Mouse (Mus musculus) urinary bladder, postnatal 4 days (tissue): ENCODE measurements around the gene Faf2.
A peak's percentile ranks its signal among the peaks of the same experiment; 100 is the strongest.
"Not testable (repeated sequence)": the region's sequence is repeated elsewhere in the genome, so short reads cannot be mapped to it uniquely, and the experiment has no call there.

Experiments used
- DNase-seq, 2 experiments: peaks; one replicate each; pipeline ENCODE4 v3.0.0; 2021 to 2022; ENCODE audit warnings: low spot score in 2 of 2

Gene Faf2

DNA sequence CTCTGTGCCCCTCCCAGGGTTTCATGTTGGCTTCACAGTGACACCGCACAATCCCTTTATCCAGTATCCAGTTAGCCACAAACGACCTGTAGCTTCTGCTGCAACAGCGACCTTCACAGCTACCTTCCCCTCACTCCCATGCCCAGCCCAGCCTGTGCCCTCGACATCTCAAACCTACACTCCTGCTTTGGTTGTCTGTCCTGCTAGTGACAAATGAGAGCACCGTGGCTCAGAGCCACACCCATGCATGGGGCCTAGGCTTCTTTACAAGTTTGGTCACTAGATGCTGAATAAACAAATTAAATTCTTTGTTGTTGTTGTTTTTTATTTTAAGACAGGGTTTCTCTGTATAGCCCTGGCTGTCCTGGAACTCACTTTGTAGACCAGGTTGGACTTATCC is 14.4 kb upstream of the Faf2 start:
- DNase-seq = no peak

DNA sequence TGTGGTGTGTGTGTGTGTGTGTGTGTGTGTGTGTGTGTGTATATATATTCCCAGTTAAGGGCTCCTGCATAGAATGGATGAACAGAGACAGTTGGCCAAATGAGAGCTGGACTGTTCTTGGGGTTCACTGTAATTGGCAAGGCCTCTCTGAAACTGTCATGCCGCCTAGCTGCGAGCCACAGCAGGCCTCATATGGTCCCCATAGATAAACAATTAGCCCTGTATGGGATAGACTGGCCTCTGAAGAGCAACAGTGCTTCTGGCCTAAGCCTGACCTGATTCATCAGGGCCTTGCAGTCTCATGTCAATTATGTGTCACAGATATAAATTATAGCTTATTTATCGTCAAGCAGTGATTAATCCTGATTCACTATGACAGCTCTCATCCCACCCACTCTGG is 13.6 kb upstream of the Faf2 start:
- no peak for DNase-seq

DNA sequence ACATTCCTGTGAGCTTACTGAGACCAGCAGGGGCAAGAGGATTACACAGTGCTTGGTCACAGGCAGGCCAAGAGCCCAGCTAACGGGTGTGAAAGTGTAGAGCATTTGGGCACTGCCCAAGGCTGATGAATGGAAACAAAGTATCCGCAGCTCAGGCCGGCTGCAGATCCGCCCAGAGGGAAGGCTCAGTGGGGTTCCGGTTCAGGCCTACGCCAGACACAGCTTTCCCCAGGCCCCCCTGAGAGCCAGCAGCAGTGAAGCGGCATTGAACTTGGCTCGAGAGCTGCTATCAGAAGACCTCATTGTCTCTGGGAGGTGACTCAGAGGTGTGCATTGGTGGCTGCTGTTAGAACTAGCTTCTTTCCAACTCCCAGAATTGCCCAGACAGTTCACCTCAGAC is 12.9 kb upstream of the Faf2 start:
- peak in 1 of 2 experiments; percentile 39 for DNase-seq

DNA sequence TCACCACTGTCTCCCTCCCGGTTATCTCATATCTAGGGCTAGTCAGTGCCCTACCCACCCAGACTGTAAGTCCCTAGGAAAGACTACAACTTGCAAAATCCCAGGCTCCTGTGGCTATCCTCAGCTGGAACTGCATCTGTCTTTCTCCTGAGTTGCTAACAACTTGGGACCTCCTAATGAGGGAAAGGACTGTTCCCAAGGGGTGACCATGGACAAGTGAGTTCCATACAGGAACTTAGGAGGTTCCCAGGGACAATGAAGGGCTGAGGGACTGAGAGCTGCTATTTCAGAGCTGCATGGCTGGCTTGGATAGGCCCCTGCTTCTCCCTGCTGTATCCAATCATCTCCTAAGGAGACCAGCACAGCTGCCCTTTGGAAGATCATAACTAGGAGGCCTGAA is 12.3 kb upstream of the Faf2 start:
- no peak for DNase-seq

DNA sequence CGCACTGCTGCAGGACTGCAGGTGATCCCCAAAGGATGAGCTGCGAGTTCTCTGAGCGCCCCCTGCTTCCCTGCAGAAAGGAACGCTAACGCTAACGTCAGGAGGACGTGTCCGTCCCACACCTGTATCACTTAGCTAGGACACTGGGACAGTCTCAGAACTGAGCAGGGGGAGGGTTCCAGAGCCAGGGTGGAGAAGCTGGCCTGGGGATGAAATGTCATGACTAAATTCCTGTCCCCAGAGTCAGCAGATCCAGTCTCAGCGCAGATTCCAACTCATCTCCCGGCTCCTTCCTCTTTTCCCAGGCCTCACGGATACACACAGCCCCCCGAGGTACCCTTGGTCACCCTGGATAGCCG is 11.0 kb upstream of the Faf2 start:
- DNase-seq = no peak

DNA sequence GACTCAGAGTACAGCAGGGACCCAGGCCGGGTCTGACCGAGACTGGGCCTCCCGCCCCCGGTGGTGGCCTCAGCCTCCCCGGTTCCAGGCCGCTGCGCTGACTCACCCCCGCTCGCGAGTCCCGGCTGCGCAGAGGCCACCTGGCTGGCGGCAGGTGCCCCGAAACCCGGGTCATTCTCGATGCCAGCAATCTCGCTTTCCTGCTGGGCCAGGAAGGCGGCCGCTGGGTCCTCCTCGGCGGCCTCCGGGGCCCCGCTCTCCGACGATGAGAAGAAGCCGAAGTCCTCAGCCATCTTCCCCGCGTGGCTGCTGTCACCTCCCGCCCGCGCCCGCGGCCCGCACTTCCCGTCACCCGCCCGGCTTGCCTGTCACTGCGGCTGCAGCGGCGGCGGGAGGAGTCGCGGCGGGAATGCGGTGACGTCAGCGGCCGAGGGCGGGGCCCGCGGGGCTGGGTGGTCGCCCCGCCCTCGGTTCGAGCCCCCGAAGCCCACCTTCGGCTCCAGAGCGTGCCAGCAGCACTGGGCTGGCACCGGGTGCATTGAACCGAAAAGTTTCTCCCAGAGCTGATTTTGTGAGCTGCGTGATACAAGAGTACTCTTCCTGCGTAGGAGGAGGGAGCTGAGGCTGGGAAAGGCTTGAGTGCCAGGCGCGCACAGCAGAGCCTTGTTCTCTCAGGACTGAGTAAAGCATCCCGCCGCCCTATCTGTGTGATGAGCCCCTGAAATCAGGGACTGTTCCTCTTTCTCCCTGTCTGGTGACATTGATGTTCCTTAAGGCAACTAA is 10.4 kb upstream of the Faf2 start, which contains the start of gene Cltb:
TSS of gene Cltb (minus strand) at position 373 of the 783 bp plus-strand sequence.
- peak; percentile 82 to 88 for DNase-seq

DNA sequence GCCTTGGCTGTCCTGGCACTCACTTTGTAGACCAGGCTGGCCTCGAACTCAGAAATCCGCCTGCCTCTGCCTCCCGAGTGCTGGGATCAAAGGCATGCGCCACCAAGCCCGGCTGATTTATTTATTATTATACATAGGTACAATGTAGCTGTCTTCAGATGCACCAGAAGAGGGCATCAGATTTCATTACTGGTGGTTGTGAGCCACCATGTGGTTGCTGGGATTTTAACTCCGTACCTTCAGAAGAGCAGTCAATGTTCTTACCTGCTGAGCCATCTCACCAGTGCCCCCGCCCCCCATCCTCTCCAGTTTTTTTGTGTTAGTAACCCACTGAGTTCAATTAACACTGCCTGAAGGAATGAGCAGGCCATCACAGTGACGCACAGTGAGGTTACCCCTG is 8.4 kb upstream of the Faf2 start:
- DNase-seq = not testable (repeated sequence)

DNA sequence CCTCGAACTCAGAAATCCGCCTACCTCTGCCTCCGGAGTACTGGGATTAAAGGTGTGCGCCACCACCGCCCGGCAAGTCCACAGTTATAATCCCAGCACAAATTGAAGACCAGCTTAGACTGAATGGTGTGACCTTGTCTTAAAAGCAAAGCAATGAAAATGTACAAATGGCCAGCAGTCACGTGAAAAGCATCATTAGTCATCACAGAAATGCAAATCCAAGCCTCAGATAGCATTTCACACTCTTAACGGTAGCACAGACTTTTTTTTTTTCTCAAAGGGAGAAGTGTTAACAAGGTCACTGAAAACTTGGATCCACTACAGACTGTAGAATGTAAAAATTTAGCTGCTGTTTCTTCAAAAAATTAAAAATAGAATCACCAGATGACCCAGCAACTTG is 5.3 kb upstream of the Faf2 start:
- DNase-seq = no peak

DNA sequence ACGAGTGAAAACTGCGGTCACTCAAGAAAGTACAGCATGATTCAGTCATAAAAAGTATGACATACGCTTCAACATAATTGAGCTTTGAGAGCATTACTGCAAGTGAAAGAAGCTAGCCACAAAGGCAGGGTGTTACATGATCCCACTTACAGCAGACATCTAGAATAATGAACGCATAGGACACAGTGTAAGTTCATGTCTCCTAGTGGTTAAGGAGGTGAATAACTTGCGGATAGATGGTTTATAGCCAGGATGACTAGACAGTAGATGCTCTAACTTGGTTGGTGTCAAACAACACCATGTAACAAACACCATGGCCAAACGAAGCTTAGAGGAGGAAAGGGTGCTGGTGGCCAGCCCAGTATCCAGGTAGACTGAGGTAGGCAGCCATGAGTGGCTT is 4.6 kb upstream of the Faf2 start:
- no peak for DNase-seq

DNA sequence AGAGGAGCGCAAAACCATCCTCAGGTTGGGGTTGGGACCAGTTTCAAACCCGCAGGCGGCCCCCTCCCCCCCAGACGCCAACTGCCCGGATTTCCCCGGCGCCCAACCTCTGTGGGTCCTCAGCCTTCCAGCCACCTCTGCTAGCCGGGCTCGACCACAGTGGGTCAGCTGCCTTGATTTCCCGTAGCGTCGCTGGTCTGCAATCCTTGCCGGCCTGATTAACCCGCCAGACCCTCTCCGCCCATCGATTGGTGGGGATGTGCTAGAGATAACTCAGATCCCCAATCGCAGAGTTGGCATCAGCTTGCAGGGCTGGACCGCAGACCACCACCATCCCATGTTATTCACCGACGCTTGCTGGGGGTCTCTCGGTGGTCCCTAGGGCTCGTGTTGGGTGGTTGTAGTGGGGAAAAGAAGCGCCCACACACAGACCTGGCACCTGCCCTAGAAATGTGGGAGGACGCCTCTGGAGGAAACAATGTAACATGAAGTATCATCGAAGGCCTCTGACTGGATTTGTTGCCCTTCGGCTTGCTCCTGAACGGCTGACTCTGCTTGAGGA is 457 bp downstream of the Faf2 start:
- DNase-seq = no peak

DNA sequence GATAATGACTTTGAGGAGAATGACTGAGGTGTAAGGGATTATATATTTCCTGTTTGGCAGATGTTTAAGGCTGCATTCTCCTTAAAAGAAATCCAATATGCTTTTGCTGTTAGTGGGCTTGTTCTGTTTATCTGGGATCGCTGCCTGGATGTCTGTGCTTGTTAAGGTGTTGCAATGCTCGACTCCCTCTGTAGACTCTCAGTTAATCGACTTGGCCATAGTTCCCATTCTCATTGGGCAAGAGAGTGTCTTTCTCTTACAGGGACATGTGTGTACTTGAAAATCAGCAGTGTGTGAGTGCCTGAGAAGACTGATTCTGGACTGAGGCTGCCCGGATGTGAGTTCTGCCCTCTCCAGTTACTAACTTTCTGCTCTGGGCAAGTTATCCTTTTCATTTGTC is 7.5 kb downstream of the Faf2 start:
- no peak for DNase-seq

DNA sequence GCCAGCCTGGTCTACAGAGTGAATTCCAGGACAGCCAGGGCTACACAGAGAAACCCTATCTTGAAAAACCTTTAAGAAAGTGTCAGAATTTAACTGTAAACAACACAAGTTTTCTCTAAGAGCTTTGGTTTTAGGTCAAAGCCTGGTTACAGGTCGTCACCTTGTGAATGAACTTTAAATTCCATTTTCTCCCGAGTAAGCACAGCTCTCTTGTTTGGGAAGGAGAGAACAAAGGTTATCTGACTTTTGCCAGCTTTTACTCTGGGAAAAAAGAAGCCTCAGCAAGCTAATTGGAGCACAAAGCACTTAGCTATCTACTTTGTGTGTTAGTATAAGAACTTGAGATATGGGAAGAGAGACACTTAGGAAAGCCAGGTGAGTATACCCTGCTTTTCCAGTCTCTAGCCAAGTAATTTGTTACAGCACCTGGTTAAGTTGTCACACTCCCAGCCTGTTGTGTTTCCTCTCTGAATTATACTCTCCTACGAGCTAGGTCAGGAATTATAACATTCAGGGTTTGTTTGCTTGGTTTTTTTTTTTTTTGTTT is 11.2 kb downstream of the Faf2 start:
- DNase-seq = no peak

DNA sequence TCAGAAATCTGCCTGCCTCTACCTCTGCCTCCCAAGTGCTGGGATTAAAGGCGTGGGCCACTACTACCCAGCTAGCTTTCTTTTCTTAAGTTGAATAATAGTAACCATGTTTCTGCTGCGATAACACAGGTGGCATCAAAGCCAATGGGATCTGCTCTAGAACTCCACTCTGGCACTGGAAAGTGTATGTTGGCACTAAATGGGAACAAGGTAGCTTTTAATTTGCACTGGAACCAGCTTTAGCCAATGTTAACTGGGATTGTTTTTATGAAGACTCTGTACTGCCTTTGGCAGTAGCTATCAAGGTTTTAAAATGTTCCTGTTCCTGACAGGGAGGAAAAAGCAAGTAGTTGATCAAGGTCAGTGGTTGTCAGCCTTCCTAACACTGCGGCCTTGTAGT is 13.4 kb downstream of the Faf2 start:
- DNase-seq = no peak

DNA sequence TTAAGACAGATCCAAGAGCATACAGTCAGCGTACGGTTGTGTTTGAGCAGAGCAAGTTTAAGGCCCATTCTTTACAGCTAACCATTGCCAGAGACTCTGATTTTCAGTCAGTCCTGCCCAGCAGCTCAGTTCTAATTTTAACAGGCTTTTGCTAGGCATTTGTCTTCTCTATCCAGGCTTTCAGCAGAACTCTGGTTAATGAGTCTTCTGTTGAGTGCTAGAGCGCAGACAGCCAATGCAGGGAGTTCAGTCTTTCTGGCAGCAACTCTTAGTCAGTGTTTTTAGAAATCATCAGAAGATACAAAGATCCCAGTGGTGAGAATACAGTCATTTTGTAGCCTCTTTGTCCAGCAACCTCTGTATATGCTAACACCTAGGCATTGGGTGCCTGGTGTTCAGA is 28.9 kb downstream of the Faf2 start:
- DNase-seq = no peak

DNA sequence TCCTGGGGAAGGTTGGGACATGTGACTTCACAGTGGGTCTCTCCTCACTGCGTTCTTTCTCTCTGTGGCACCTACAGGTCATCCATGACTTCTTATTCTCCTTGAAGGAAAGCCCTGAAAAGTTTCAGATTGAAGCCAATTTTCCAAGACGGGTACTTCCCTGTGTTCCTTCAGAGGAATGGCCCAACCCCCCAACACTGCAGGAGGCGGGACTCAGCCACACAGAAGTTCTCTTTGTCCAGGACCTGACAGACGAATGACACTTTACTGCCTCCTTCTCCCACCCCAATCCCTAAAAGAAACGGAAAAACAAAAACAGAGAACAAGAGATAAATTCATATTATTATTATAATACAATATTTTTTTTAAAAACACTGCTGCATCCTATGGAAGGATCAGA is 39.3 kb downstream of the Faf2 start:
- no peak for DNase-seq

DNA sequence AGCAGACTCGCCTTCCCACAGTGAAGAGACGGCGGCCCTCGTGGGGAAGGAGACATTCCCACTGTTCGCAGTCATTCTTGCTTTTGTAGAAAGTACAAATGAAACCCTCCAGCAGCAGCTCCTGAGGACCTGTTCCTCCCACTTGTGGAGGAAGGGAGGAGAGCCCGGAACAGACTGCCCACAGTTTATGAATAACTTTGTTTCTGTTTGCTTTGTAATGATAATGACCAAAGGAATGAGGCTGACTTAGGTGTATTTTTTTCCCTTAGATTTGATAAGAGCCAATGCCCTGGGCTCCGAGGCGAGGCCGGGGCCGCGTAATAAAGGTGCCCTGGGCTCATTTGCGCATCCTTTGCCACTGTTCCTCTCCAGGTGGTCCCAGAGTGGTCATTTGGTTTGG is 39.8 kb downstream of the Faf2 start:
- no peak for DNase-seq

DNA sequence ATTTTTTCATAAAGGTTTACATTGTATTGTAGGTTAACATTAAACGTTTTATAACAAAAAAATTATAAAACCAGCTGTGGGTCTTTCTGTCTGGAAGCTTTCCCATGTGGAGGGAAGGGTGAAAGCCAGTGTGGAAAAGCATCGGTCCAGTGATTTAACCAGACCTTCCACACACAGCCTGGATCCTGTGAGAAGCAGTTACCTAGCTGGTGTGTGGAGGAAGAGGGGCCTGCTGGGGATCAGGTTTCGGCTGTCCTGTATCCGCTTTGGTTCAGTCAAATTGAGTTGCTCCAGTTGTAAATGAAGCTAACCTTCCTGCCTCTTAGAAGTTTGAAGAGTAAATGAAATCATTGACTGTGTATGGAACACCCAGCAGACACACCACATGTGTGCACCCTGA is 42.4 kb downstream of the Faf2 start:
- no peak for DNase-seq

DNA sequence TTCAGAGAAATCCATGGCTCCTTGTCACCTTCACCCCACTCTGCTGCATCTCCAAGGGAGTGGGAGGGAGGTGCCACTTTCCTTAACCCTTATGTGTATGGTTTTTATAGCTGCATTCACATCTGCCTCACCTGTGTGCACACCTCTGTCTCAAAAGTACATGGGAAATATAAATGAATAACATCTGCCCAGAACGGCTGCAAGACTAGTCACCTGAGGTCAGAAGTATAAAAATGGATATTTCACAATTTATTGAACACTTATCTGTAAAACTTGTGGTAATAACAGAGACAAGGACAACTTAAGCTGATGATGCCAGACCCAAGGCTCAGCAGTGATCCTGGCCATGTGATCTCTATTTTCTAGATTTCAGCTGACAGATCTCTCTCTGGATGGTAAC is 42.9 kb downstream of the Faf2 start:
- DNase-seq = no peak

DNA sequence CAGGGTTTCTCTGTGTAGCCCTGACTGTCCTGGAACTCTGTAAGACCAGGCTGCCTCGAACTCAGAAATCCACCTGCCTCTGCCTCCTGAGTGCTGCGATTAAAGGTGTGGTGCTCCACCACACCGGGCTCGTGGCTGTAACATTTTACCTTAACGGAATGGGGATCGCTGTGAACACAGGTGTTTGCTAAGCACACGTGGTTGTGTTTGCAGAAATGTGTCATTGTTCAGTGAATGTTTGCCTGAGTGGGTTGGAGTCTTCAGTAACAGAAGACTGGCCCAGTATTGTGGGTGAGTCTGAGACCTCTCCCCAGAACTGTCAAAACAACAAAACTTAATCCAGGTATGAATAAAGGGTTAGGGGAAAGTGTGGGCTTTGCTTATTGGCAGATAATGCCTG is 43.5 kb downstream of the Faf2 start:
- DNase-seq = no peak

DNA sequence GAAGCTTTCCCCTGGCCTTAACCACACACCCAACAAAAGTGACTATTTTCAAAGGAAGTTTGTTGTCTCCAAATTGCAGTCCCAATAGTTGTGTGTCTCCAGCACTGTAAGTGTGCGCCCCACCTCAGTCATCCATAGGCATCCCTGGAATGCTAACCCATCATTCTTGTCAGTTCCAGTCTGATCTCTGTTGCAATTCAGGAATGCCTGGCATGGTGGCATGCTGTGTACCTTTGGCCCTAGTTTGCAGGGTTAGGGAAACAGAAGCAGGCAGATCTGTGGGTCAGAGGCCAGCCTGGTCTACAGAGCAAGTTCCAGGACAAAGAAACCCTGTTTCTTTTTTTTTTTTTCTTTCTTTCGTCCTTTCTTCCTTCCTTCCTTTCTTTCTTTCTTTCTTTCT is 48.9 kb downstream of the Faf2 start:
- no peak for DNase-seq

DNA sequence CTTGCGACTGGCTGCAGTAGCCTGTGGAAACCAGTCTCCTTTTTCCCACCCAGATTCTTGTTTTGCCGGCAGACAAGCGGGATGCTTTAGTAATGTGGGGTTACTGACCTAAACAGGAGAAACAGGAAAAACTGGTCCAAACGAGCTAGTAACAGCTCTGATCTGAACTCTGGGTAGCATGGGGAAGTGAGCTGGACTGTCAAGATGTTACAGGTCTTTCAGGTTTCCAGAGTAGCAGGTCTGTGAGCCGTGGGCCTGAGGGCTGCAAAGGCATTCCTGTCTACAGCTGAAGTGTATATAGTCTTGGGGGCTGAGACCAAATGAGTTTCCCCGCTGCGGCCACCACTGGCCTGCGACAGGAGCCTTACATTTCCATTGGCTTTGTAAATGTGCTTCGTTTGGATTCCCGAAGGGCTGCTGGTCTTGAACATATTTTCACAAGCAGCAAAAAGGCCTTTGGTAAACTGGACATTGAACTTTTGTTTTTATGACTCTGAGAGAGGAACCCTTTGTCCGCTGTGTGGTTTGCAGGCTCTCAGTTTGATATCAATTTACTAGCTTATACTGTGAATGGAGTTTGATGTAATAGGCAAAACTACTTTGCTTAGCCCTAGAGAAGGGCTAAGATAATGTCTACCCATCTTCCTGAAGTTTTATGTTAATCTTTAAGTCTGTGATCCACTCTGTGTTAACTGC is 54.5 kb downstream of the Faf2 start:
- DNase-seq = no peak

DNA sequence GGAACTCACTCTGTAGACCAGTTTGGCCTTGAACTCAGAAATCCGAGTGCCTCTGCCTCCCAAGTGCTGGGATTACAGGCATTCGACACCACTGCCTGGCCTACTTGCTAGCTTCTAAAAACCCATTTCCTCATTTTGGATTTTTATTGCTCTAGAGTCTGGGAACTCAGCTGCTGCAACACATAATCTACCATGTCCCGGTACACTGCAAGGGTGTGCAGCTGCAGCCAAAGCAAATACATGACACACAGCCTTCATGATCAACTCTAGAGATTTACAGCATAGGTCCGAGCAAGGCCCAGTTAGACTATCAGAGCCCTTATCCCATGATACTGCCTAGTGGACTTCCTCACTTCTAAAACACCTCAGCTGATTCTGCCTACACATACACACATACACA is 56.7 kb downstream of the Faf2 start:
- DNase-seq = no peak
